Mouse (Mus musculus): ENCODE measurements at regions not wholly inside any gene's neighbourhood (a gene's known extent, or its start where the extent isn't known, plus 50 kb on each side); places are given as distances from the start of the nearest gene placed in this dataset.

GRCm38 (mm10) chr9:69700696-69701095 is 60.0 kb downstream of the Foxb1 start:
- Histone ChIP-seq H3K27me3 (replicated peaks) (no peaks in the 10 kb centered on the region), H3K9me3 (replicated peaks; ENCODE audit: low read length) (peaks cover 4% of the 10 kb centered on the region), H3K79me2 (replicated peaks; ENCODE audit: control insufficient read depth, extremely low read depth, insufficient read depth, poor library complexity, severe bottlenecking) (no peaks in the 10 kb centered on the region), H3K27ac (ENCODE audit: insufficient read depth, low read depth) (no peak overlapping the region), H3K9ac (ENCODE audit: insufficient read depth, low read depth) (no peak overlapping the region), H3K4me1 (ENCODE audit: control insufficient read depth in 1 of 2, insufficient read depth in 2 of 2) (peaks cover 17 to 59% of the 10 kb centered on the region in 2 experiments), H3K4me3 (replicated peaks in 1 of 3; ENCODE audit: low read depth in 2 of 3, low read length in 2 of 3, poor library complexity in 1 of 3) (no peak overlapping the region), H3K36me3 (replicated peaks in 1 of 2; ENCODE audit: control insufficient read depth in 1 of 2, insufficient read depth in 1 of 2, low read length in 1 of 2) (no peaks in the 10 kb centered on the region), H3K4me2 (ENCODE audit: insufficient read depth, low read depth, poor library complexity, severe bottlenecking) (no peak overlapping the region)
- dilution Hi-C loops (cut with MboI; ENCODE audit: extremely low pct_ligation_motif_present, extremely low pct_unique_long_range_greater_than_20kb, low sequenced_read_pairs) (no loop called here), in situ Hi-C loops (cut with MboI; ENCODE audit: low pct_ligation_motif_present, low pct_unique_long_range_greater_than_20kb, low sequenced_read_pairs) (no loop called here)
- no peak for TF ChIP-seq RAD21 (IDR thresholded peaks at IDR 0.05; ENCODE audit: low read depth, low read length)
- TF ChIP-seq CHD1 (IDR thresholded peaks at IDR 0.05; ENCODE audit: low read depth, low read length): no peak
- no peak for TF ChIP-seq E2F4 (IDR thresholded peaks at IDR 0.05; ENCODE audit: insufficient replicate concordance, low read depth, low read length)
- TF ChIP-seq POLR2A (IDR thresholded peaks at IDR 0.05; ENCODE audit: low read depth, low read length): no peak
- TF ChIP-seq NELFE (IDR thresholded peaks at IDR 0.05; ENCODE audit: low read depth, low read length): no peak
- no peak for TF ChIP-seq EP300 (IDR thresholded peaks at IDR 0.05; ENCODE audit: low read length)
- TF ChIP-seq TBP (conservative IDR thresholded peaks at IDR 0.05; ENCODE audit: low read depth, low read length): no peak
- no peak for DNase-seq (ENCODE audit: extremely low read depth)

DNA sequence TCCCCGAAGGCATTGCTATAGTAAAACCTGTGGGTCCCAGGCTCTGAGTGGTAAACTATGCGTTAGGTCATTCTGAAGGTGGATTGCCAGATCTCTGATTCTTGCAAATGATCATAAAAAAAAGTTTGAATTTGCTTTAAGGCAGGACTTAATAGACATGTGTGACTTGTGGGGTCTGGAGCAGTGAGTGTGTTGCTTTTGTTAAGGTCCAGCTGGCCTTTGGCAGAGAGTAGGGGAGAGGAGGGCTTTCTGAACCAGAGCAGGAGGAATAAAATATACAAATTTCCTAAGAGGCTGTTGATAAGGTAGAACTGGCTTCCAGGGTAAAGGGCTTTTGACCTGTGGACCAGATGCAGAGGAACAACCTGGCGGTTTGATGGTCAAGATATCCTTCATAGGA is 69.0 kb downstream of the Foxb1 start:
- Histone ChIP-seq H3K27me3 (replicated peaks) (no peaks in the 10 kb centered on the region), H3K4me2 (ENCODE audit: insufficient read depth, low read depth, poor library complexity, severe bottlenecking) (no peak overlapping the region), H3K4me3 (replicated peaks in 1 of 3; ENCODE audit: low read depth in 2 of 3, low read length in 2 of 3, poor library complexity in 1 of 3) (no peak overlapping the region), H3K9me3 (replicated peaks; ENCODE audit: low read length) (no peaks in the 10 kb centered on the region), H3K79me2 (replicated peaks; ENCODE audit: control insufficient read depth, extremely low read depth, insufficient read depth, poor library complexity, severe bottlenecking) (no peaks in the 10 kb centered on the region), H3K27ac (ENCODE audit: insufficient read depth, low read depth) (no peak overlapping the region), H3K4me1 (ENCODE audit: control insufficient read depth in 1 of 2, insufficient read depth in 2 of 2) (no peaks in the 10 kb centered on the region), H3K9ac (ENCODE audit: insufficient read depth, low read depth) (no peak overlapping the region), H3K36me3 (replicated peaks in 1 of 2; ENCODE audit: control insufficient read depth in 1 of 2, insufficient read depth in 1 of 2, low read length in 1 of 2) (no peaks in the 10 kb centered on the region)
- dilution Hi-C loops (cut with MboI; ENCODE audit: extremely low pct_ligation_motif_present, extremely low pct_unique_long_range_greater_than_20kb, low sequenced_read_pairs): no loop called here
- TF ChIP-seq CTCF (conservative IDR thresholded peaks at IDR 0.05 in 1 of 2, IDR thresholded peaks at IDR 0.05 in 1 of 2; ENCODE audit: low read depth in 2 of 2, low read length in 2 of 2): no peak
- no peak for TF ChIP-seq ZNF384 (IDR thresholded peaks at IDR 0.05; ENCODE audit: low read depth, low read length)
- no peak for TF ChIP-seq RCOR1 (conservative IDR thresholded peaks at IDR 0.05; ENCODE audit: low read depth, low read length)
- no peak for TF ChIP-seq UBTF (IDR thresholded peaks at IDR 0.05; ENCODE audit: low read depth, low read length)
- TF ChIP-seq HCFC1 (IDR thresholded peaks at IDR 0.05; ENCODE audit: low read depth, low read length): no peak
- TF ChIP-seq MAFK (IDR thresholded peaks at IDR 0.05; ENCODE audit: insufficient replicate concordance, low read length): no peak
- TF ChIP-seq PAX5 (IDR thresholded peaks at IDR 0.05; ENCODE audit: low read length): no peak
- no peak for TF ChIP-seq KAT2A (IDR thresholded peaks at IDR 0.05; ENCODE audit: insufficient replicate concordance, low read length)
- no peak for TF ChIP-seq SIN3A (IDR thresholded peaks at IDR 0.05; ENCODE audit: low read length)
- no peak for TF ChIP-seq TBP (conservative IDR thresholded peaks at IDR 0.05; ENCODE audit: low read depth, low read length)
- no peak for TF ChIP-seq ZKSCAN1 (IDR thresholded peaks at IDR 0.05; ENCODE audit: borderline replicate concordance, low read depth, low read length)
- no peak for TF ChIP-seq POLR2AphosphoS2 (IDR thresholded peaks at IDR 0.05; ENCODE audit: low read depth, low read length)
- TF ChIP-seq MAZ (IDR thresholded peaks at IDR 0.05; ENCODE audit: low read depth, low read length): no peak
- TF ChIP-seq ZC3H11A (IDR thresholded peaks at IDR 0.05; ENCODE audit: low read depth, low read length): no peak
- TF ChIP-seq JUND (conservative IDR thresholded peaks at IDR 0.05; ENCODE audit: low read depth, low read length): no peak
- no peak for DNase-seq (ENCODE audit: extremely low read depth)
- in situ Hi-C loops (cut with MboI; ENCODE audit: low pct_ligation_motif_present, low pct_unique_long_range_greater_than_20kb, low sequenced_read_pairs): no loop called here

Data from CH12.LX (cell line).